Mouse (Mus musculus): ENCODE data around the gene Ltbp1. TPM values are rescaled to one million over a fixed set of nuclear protein-coding genes. Genes with fewer than 3 reads are reported as not detected.

Gene Ltbp1
- polyA plus RNA-seq, 1 experiment from 2014 or later = 53.9 TPM

DNA sequence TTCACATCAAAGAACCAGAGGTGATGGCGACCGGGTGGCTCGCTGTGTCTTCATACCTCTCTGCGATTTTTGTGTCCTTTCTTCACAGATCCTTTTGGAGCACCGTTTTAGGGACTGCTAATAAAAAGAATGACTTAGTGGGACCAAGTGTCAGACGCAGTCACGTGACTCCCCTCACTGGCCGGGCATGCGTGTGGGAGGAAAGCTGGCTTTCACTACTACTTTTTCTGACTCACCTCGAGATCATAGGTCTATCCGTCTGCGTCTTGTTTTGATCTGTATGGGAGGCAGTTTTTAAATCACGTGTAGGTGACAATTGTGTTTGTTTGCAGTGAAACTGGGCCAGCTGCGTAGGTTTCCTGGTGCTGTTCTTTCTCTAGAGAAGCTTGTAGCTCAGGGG lies 28.0 kb downstream of the Ltbp1 start:
- Histone ChIP-seq H3K27me3 (replicated peaks; ENCODE audit: control insufficient read depth, insufficient read depth, low read length) (no peaks in the 10 kb centered on the region), H3K4me2 (ENCODE audit: low read depth, low read length) (no peak overlapping the region), H3K9me3 (ENCODE audit: control insufficient read depth, low read length) (no peaks in the 10 kb centered on the region), H3K27ac (replicated peaks; ENCODE audit: low read depth, low read length) (no peak overlapping the region), H3K9ac (ENCODE audit: low read depth, low read length) (no peak overlapping the region), H3K4me3 (ENCODE audit: low read depth, low read length) (no peak overlapping the region), H3K36me3 (ENCODE audit: control insufficient read depth, insufficient read depth, low read length) (no peaks in the 10 kb centered on the region), H3K4me1 (ENCODE audit: control insufficient read depth, insufficient read depth, low read length) (peaks cover 7% of the 10 kb centered on the region; the same call in 1 of the 2 replicates)
- ATAC-seq (ENCODE audit: low read depth) = no peak
- 85% methylated on average over 14 of the region's 14 CpGs for WGBS
- no peak for DNase-seq (ENCODE audit: low spot score)

GRCm38 (mm10) chr17:75033872-75034615 lies 28.7 kb downstream of the Ltbp1 start:
- no peak overlapping the region for H3K4me3 ChIP-seq (ENCODE audit: low read depth, low read length)
- H3K4me2 ChIP-seq (ENCODE audit: low read depth, low read length) = no peak overlapping the region

DNA sequence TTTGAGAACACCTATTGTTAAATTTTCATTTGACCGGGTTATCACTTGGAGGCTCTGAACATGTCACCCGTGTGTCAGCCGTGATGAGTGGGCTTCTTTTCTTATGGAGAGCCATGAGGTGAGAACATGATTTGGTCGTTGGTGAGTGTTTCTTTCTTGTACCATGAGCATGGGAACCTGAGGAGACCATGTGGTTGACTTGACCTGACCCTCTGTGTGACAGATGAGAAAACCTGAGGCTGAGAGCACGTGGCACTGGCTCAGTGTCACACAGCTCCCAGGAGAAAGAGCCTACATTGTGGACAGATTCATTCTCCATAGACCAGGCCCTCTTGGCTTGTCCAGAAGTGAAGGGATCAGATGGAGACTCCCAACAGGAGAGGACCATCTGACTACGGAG lies 31.5 kb downstream of the Ltbp1 start:
- DNase-seq (ENCODE audit: low spot score) (no peak), ATAC-seq (ENCODE audit: low read depth) (no peak)
- Histone ChIP-seq H3K9ac (ENCODE audit: low read depth, low read length) (no peak overlapping the region), H3K9me3 (ENCODE audit: control insufficient read depth, low read length) (no peaks in the 10 kb centered on the region), H3K27ac (replicated peaks; ENCODE audit: low read depth, low read length) (no peak overlapping the region), H3K4me3 (ENCODE audit: low read depth, low read length) (no peak overlapping the region), H3K4me1 (ENCODE audit: control insufficient read depth, insufficient read depth, low read length) (no peaks in the 10 kb centered on the region), H3K4me2 (ENCODE audit: low read depth, low read length) (no peak overlapping the region), H3K36me3 (ENCODE audit: control insufficient read depth, insufficient read depth, low read length) (no peaks in the 10 kb centered on the region), H3K27me3 (replicated peaks; ENCODE audit: control insufficient read depth, insufficient read depth, low read length) (no peaks in the 10 kb centered on the region)
- 79% methylated on average over 6 of the region's 6 CpGs for WGBS

More at GRCm38 (mm10) chr17:75033872-75034615, 28.7 kb downstream of the Ltbp1 start:
- no peak overlapping the region for H3K9ac ChIP-seq (ENCODE audit: low read depth, low read length)
- H3K9me3 ChIP-seq (ENCODE audit: control insufficient read depth, low read length) = no peaks in the 10 kb centered on the region
- no peak for ATAC-seq (ENCODE audit: low read depth)
- peaks cover 7% of the 10 kb centered on the region; the same call in 1 of the 2 replicates for H3K4me1 ChIP-seq (ENCODE audit: control insufficient read depth, insufficient read depth, low read length)
- H3K27ac ChIP-seq (replicated peaks; ENCODE audit: low read depth, low read length) = no peak overlapping the region
- WGBS = 91% methylated on average over 21 of the region's 21 CpGs
- no peaks in the 10 kb centered on the region for H3K27me3 ChIP-seq (replicated peaks; ENCODE audit: control insufficient read depth, insufficient read depth, low read length)
- H3K36me3 ChIP-seq (ENCODE audit: control insufficient read depth, insufficient read depth, low read length) = no peaks in the 10 kb centered on the region
- DNase-seq (ENCODE audit: low spot score) = no peak

DNA sequence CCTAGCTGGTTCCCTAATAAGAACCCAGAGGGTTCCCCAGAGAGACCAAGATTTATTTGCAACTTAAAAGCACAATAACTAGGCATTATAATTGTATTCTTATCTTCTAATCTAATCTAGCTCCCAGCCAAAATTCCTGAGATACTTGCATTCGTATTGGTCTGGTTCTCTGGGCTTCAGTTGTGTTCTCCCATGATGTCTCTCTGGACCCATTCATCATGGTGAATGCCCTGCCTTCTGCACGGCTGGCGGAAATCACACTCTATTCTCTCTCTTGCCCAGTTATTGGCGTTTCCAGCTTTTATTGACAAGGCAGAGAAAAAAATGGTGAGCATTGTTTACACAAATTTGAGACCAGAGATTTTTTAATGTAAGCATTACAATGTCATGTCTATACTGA lies 33.6 kb downstream of the Ltbp1 start:
- no peaks in the 10 kb centered on the region for H3K27me3 ChIP-seq (replicated peaks; ENCODE audit: control insufficient read depth, insufficient read depth, low read length)
- no peak overlapping the region for H3K4me2 ChIP-seq (ENCODE audit: low read depth, low read length)
- WGBS = 66% methylated on average over 4 of the region's 4 CpGs
- DNase-seq (ENCODE audit: low spot score) (no peak), ATAC-seq (ENCODE audit: low read depth) (no peak)
- H3K4me1 ChIP-seq (ENCODE audit: control insufficient read depth, insufficient read depth, low read length) = no peaks in the 10 kb centered on the region
- H3K4me3 ChIP-seq (ENCODE audit: low read depth, low read length) = no peak overlapping the region
- H3K9ac ChIP-seq (ENCODE audit: low read depth, low read length) = no peak overlapping the region
- no peaks in the 10 kb centered on the region for H3K9me3 ChIP-seq (ENCODE audit: control insufficient read depth, low read length)
- no peak overlapping the region for H3K27ac ChIP-seq (replicated peaks; ENCODE audit: low read depth, low read length)
- no peaks in the 10 kb centered on the region for H3K36me3 ChIP-seq (ENCODE audit: control insufficient read depth, insufficient read depth, low read length)

DNA sequence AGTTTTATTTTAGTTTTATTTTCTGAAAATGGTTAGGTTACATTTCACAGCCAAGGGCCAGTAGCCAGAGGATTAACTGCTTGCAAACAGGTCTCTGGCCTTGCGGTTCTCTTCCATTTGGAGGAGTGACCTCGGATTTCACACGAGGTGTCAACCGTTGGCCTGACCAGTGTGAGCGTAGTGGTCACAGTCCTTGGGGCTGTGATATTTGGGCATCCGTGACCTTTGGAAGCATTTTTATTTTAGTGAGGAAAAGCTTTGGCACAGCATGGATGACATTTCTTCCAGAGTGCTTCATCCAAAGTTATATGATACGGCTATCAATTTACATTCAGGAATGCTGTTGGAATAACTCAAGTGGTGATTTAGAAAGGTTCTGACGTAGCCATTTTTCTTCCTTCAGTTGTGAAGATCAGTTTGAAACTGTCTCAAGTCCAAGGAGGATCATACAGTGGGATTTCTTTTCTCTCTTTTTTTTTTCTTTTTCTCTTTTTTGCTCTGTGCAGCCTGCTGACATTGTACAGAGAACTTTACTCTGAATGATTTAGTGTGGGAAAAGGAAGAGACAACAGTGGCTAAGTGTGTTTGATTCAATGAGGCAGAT lies 44.1 kb downstream of the Ltbp1 start:
- DNase-seq (ENCODE audit: low spot score) (peak; percentile 56), ATAC-seq (ENCODE audit: low read depth) (no peak)
- Histone ChIP-seq H3K27me3 (replicated peaks; ENCODE audit: control insufficient read depth, insufficient read depth, low read length) (no peaks in the 10 kb centered on the region), H3K9me3 (ENCODE audit: control insufficient read depth, low read length) (peaks cover 14% of the 10 kb centered on the region; the same call in 1 of the 2 replicates), H3K27ac (replicated peaks; ENCODE audit: low read depth, low read length) (peak overlapping the region; percentile 53; the same call in 1 of the 2 replicates), H3K9ac (ENCODE audit: low read depth, low read length) (no peak overlapping the region), H3K36me3 (ENCODE audit: control insufficient read depth, insufficient read depth, low read length) (peaks cover 5% of the 10 kb centered on the region; the same call in 1 of the 2 replicates), H3K4me3 (ENCODE audit: low read depth, low read length) (no peak overlapping the region), H3K4me1 (ENCODE audit: control insufficient read depth, insufficient read depth, low read length) (0 out of 2 replicates have a peak, but pooled peaks cover 3% of the 10 kb centered on the region), H3K4me2 (ENCODE audit: low read depth, low read length) (no peak overlapping the region)
- WGBS = 54% methylated on average over 8 of the region's 8 CpGs

GRCm38 (mm10) chr17:75051440-75051925 lies 46.1 kb downstream of the Ltbp1 start:
- Histone ChIP-seq H3K4me1 (ENCODE audit: control insufficient read depth, insufficient read depth, low read length) (0 out of 2 replicates have a peak, but pooled peaks cover 3% of the 10 kb centered on the region), H3K9ac (ENCODE audit: low read depth, low read length) (no peak overlapping the region), H3K9me3 (ENCODE audit: control insufficient read depth, low read length) (no peaks in the 10 kb centered on the region), H3K27ac (replicated peaks; ENCODE audit: low read depth, low read length) (no peak overlapping the region), H3K27me3 (replicated peaks; ENCODE audit: control insufficient read depth, insufficient read depth, low read length) (no peaks in the 10 kb centered on the region), H3K36me3 (ENCODE audit: control insufficient read depth, insufficient read depth, low read length) (no peaks in the 10 kb centered on the region), H3K4me3 (ENCODE audit: low read depth, low read length) (no peak overlapping the region), H3K4me2 (ENCODE audit: low read depth, low read length) (no peak overlapping the region)
- DNase-seq (ENCODE audit: low spot score) = no peak
- no peak for ATAC-seq (ENCODE audit: low read depth)
- 66% methylated on average over 8 of the region's 8 CpGs for whole genome bisulfite sequencing

DNA sequence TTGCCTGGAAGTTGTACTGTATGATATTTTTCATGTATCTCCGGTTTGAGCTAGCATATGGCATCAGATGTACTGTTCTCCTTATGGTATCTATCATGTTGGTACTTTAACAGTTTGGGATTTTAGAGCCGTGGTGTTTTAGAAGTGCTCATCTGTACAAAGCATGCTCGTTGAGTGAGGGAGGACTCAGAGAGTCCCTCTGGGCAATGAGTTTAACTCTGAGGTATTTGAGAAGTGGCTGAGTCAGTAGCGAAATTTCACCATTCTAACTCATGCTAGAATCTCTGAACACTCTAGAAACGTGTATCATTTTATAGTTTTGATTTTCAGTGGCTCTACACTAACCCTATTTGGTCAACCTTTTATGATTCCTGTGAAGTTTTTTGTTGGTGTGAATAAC lies 49.9 kb downstream of the Ltbp1 start:
- H3K9ac ChIP-seq (ENCODE audit: low read depth, low read length) = no peak overlapping the region
- no peak for DNase-seq (ENCODE audit: low spot score)

GRCm38 (mm10) chr17:75055961-75056360 lies 50.6 kb downstream of the Ltbp1 start:
- 85% methylated on average over 6 of the region's 6 CpGs for WGBS

More for the DNA sequence above, 49.9 kb downstream of the Ltbp1 start:
- Histone ChIP-seq H3K27me3 (replicated peaks; ENCODE audit: control insufficient read depth, insufficient read depth, low read length) (no peaks in the 10 kb centered on the region), H3K27ac (replicated peaks; ENCODE audit: low read depth, low read length) (no peak overlapping the region), H3K4me1 (ENCODE audit: control insufficient read depth, insufficient read depth, low read length) (no peaks in the 10 kb centered on the region), H3K36me3 (ENCODE audit: control insufficient read depth, insufficient read depth, low read length) (no peaks in the 10 kb centered on the region), H3K9me3 (ENCODE audit: control insufficient read depth, low read length) (no peaks in the 10 kb centered on the region), H3K4me3 (ENCODE audit: low read depth, low read length) (no peak overlapping the region), H3K4me2 (ENCODE audit: low read depth, low read length) (no peak overlapping the region)
- ATAC-seq (ENCODE audit: low read depth) = no peak
- WGBS = 59% methylated on average over 5 of the region's 5 CpGs

More at GRCm38 (mm10) chr17:75055961-75056360, 50.6 kb downstream of the Ltbp1 start:
- H3K9me3 ChIP-seq (ENCODE audit: control insufficient read depth, low read length) = no peaks in the 10 kb centered on the region
- H3K9ac ChIP-seq (ENCODE audit: low read depth, low read length) = no peak overlapping the region
- no peak overlapping the region for H3K27ac ChIP-seq (replicated peaks; ENCODE audit: low read depth, low read length)
- H3K4me1 ChIP-seq (ENCODE audit: control insufficient read depth, insufficient read depth, low read length) = no peaks in the 10 kb centered on the region
- H3K4me3 ChIP-seq (ENCODE audit: low read depth, low read length) = no peak overlapping the region
- H3K4me2 ChIP-seq (ENCODE audit: low read depth, low read length) = no peak overlapping the region
- no peaks in the 10 kb centered on the region for H3K36me3 ChIP-seq (ENCODE audit: control insufficient read depth, insufficient read depth, low read length)
- no peak for DNase-seq (ENCODE audit: low spot score)
- no peaks in the 10 kb centered on the region for H3K27me3 ChIP-seq (replicated peaks; ENCODE audit: control insufficient read depth, insufficient read depth, low read length)
- no peak for ATAC-seq (ENCODE audit: low read depth)

All from embryonic facial prominence, embryonic 14.5 days (tissue).